Mouse (Mus musculus) intestine, postnatal 0 days (tissue): ENCODE results near the gene Arvcf. TPM values are rescaled to one million over a fixed set of nuclear protein-coding genes. Genes with fewer than 3 reads are reported as not detected.
A peak's percentile ranks its signal among the peaks of the same experiment; 100 is the strongest.

ENCODE experiments used
- ATAC-seq: fragments of 200-750 bp; cut with Nextera tagmentation; 2 replicates; pipeline ENCODE4 v1.8.0; 2017; ENCODE audit warnings: mild to moderate bottlenecking, moderate TSS enrichment, moderate library complexity
- H3K27ac ChIP-seq: fragments of 300-500 bp; sonication (generic); 2 replicates; pipeline ENCODE4 v1.5.1; 2014; ENCODE audit warnings: mild to moderate bottlenecking, low read depth, low read length, moderate library complexity
- H3K27me3 ChIP-seq: fragments of 300-500 bp; sonication (generic); replicated peaks from 2 replicates; pipeline ENCODE4 v1.6.1; 2014; ENCODE audit warnings: low read length, mixed read lengths; ENCODE audit not compliant: control insufficient read depth, insufficient read depth
- H3K36me3 ChIP-seq: fragments of 300-500 bp; sonication (generic); 2 replicates; pipeline ENCODE4 v1.6.1; 2014; ENCODE audit warnings: mild to moderate bottlenecking, moderate library complexity; ENCODE audit not compliant: control insufficient read depth, insufficient read depth
- H3K4me1 ChIP-seq: fragments of 300-500 bp; sonication (generic); replicated peaks from 2 replicates; pipeline ENCODE4 v1.6.1; 2014; ENCODE audit warnings: antibody characterized with exemption, low read length, mixed read lengths; ENCODE audit not compliant: control insufficient read depth, insufficient read depth
- H3K4me2 ChIP-seq: fragments of 300-500 bp; sonication (generic); replicated peaks from 2 replicates; pipeline ENCODE4 v1.6.1; 2014; ENCODE audit warnings: low read depth, mild to moderate bottlenecking, moderate library complexity
- H3K4me3 ChIP-seq: fragments of 300-500 bp; sonication (generic); 2 replicates; pipeline ENCODE4 v1.5.1; 2014; ENCODE audit warnings: low read depth, low read length
- H3K9ac ChIP-seq: fragments of 300-500 bp; sonication (generic); 2 replicates; pipeline ENCODE4 v1.6.1; 2014; ENCODE audit warnings: mild to moderate bottlenecking, low read depth, low read length
- H3K9me3 ChIP-seq: fragments of 300-500 bp; sonication (generic); 2 replicates; pipeline ENCODE4 v1.6.1; 2016; ENCODE audit warnings: mixed run types; ENCODE audit not compliant: control insufficient read depth
- CTCF ChIP-seq: sonication (generic); IDR thresholded peaks from 2 replicates; pipeline ENCODE4 v1.5.1; 2016; ENCODE audit warnings: low read depth, mild to moderate bottlenecking, control low read depth, antibody characterized with exemption, moderate library complexity
- WGBS: fragments of 180-500 bp; shearing (Covaris S2); extraction: QIAGEN DNeasy Blood & Tissue Kit; methylation state at CpG from one replicate; pipeline ENCODE4 v1.1.7; 2014; 5-methylcytosine and 5-hydroxymethylcytosine counted together
- polyA plus RNA-seq: library from polyadenylated mRNA; unstranded; fragments of >200 nt; fragmentation: Nextera tagmentation; extraction: Ambion mirVana; gene quantifications from 2 replicates; pipeline ENCODE4 v1.2.1, GENCODE M21; 2015

Gene Arvcf
- polyA plus RNA-seq, 1 experiment from 2014 or later = 9.6 TPM

- no peaks in the 10 kb centered on the region for H3K9me3 ChIP-seq
- no peaks in the 10 kb centered on the region for H3K27me3 ChIP-seq
- H3K36me3 ChIP-seq = no peaks in the 10 kb centered on the region
- WGBS = 85% methylated on average over 6 of the region's 6 CpGs
- TF ChIP-seq CTCF = no peak
- no peak for ATAC-seq
- H3K9ac ChIP-seq = no peak overlapping the region
- no peak overlapping the region for H3K4me3 ChIP-seq
- H3K4me1 ChIP-seq = peaks cover 4% of the 10 kb centered on the region; the same call in 1 of the 2 replicates
- H3K27ac ChIP-seq = no peak overlapping the region
- no peak overlapping the region for H3K4me2 ChIP-seq
Measured at GRCm38 (mm10) chr16:18390399-18390798, 42.4 kb downstream of the Arvcf start.

GRCm38 (mm10) chr16:18391127-18391526 lies 43.1 kb downstream of the Arvcf start:
- TF ChIP-seq CTCF = no peak
- Histone ChIP-seq H3K4me2 (no peak overlapping the region), H3K4me1 (peaks cover 4% of the 10 kb centered on the region; the same call in 1 of the 2 replicates), H3K36me3 (no peaks in the 10 kb centered on the region), H3K27me3 (no peaks in the 10 kb centered on the region), H3K9me3 (no peaks in the 10 kb centered on the region), H3K4me3 (no peak overlapping the region), H3K9ac (no peak overlapping the region), H3K27ac (no peak overlapping the region)
- 97% methylated on average over 3 of the region's 3 CpGs for WGBS
- no peak for ATAC-seq

- no peak for TF ChIP-seq CTCF
- H3K9me3 ChIP-seq = no peaks in the 10 kb centered on the region
- H3K4me2 ChIP-seq = no peak overlapping the region
- no peak overlapping the region for H3K27ac ChIP-seq
- 0 out of 2 replicates have a peak, but pooled peaks cover under 1% of the 10 kb centered on the region for H3K36me3 ChIP-seq
- no peak overlapping the region for H3K9ac ChIP-seq
- WGBS = 77% methylated on average over 3 of the region's 3 CpGs
- H3K4me3 ChIP-seq = no peak overlapping the region
- peaks cover 4% of the 10 kb centered on the region; the same call in 1 of the 2 replicates for H3K4me1 ChIP-seq
- H3K27me3 ChIP-seq = no peaks in the 10 kb centered on the region
- no peak for ATAC-seq
Measured at GRCm38 (mm10) chr16:18391728-18392127, 43.7 kb downstream of the Arvcf start.

- H3K9ac ChIP-seq = peak overlapping the region; percentile 78
- H3K27ac ChIP-seq = no peak overlapping the region
- peaks cover 4% of the 10 kb centered on the region; the same call in 1 of the 2 replicates for H3K4me1 ChIP-seq
- WGBS = 1% methylated on average over 62 of the region's 63 CpGs
- H3K4me2 ChIP-seq = peak overlapping the region; percentile 100
- no peaks in the 10 kb centered on the region for H3K27me3 ChIP-seq
- TF ChIP-seq CTCF = peak; percentile 76
- peaks cover 10% of the 10 kb centered on the region for H3K36me3 ChIP-seq
- peak; percentile 82 for ATAC-seq
- H3K4me3 ChIP-seq = peak overlapping the region; percentile 67
- no peaks in the 10 kb centered on the region for H3K9me3 ChIP-seq
Measured at GRCm38 (mm10) chr16:18392469-18393426, 44.8 kb downstream of the Arvcf start.

- ATAC-seq = no peak
- H3K4me3 ChIP-seq = 0 out of 2 replicates have a peak overlapping the region, but pooled peaks have one; percentile 67
- peaks cover 4% of the 10 kb centered on the region; the same call in 1 of the 2 replicates for H3K4me1 ChIP-seq
- peaks cover 19% of the 10 kb centered on the region for H3K36me3 ChIP-seq
- H3K9me3 ChIP-seq = no peaks in the 10 kb centered on the region
- TF ChIP-seq CTCF = no peak
- H3K9ac ChIP-seq = no peak overlapping the region
- no peak overlapping the region for H3K27ac ChIP-seq
- WGBS = 61% methylated on average over 5 of the region's 5 CpGs
- H3K4me2 ChIP-seq = peak overlapping the region; percentile 100
- no peaks in the 10 kb centered on the region for H3K27me3 ChIP-seq
Measured at GRCm38 (mm10) chr16:18393595-18393994, 45.6 kb downstream of the Arvcf start.

DNA sequence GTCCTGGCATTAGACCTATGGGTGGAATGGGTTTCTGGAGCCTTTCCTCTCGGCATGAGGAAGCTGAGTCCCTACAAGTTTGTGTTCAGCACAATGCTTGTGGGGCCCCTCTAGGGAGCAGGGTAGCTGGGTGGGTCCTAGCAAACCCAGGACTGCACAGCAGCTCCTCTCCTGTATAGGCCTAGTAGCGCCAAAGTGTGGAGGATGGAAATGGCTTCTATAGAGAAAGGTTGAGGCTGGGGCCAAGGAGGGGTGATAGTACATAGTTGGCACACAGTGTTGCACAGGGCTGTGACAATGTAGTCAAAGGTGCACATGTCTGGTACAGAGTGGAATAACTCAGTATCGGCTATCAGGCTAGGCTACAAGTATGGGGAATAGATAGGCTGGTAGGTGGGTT lies 46.1 kb downstream of the Arvcf start:
- no peak for ATAC-seq
- 68% methylated on average over 3 of the region's 3 CpGs for WGBS
- peaks cover 4% of the 10 kb centered on the region; the same call in 1 of the 2 replicates for H3K4me1 ChIP-seq
- no peaks in the 10 kb centered on the region for H3K27me3 ChIP-seq
- no peak overlapping the region for H3K4me3 ChIP-seq
- H3K36me3 ChIP-seq = peaks cover 23% of the 10 kb centered on the region
- H3K9ac ChIP-seq = no peak overlapping the region
- H3K27ac ChIP-seq = no peak overlapping the region
- TF ChIP-seq CTCF = no peak
- H3K4me2 ChIP-seq = peak overlapping the region; percentile 100
- no peaks in the 10 kb centered on the region for H3K9me3 ChIP-seq
